Mouse (Mus musculus): ENCODE measurements around the gene Ptprt. TPM values are rescaled to one million over a fixed set of nuclear protein-coding genes. Genes with fewer than 3 reads are reported as not detected.
A peak's percentile ranks its signal among the peaks of the same experiment; 100 is the strongest.

The Ptprt gene
- polyA plus RNA-seq, 1 experiment from 2014 or later, result 0.45 TPM

DNA sequence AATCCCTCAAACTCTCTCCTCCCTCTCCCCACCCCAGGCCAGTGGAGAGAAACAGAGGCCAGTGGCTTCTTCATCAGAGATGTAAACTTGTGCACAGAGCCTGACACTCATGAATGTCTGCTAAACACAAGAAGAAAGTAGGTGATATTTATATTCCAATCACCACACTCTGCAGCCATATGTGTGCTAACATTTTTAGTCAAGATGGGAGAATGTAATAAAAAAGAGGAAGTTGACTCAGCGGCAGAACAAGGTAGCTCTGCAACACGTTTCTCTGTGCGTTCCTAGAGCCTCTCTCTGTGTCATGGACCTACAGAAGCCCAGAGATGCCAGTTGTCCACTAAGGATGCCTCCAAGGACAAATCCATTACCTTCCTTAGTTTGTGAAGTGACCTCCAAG lies 34.9 kb downstream of the Ptprt start:
- ATAC-seq (replicated peaks; ENCODE audit: extremely low read depth, insufficient read depth, low FRiP score), result no peak
- WGBS, result 81% methylated on average over 3 of the region's 3 CpGs
- no peaks in the 10 kb centered on the region for H3K9me3 ChIP-seq (replicated peaks; ENCODE audit: control insufficient read depth, low read length)
- no peaks in the 10 kb centered on the region for H3K27me3 ChIP-seq (ENCODE audit: control insufficient read depth, insufficient read depth, low read length)
- no peak overlapping the region for H3K27ac ChIP-seq (ENCODE audit: low read length)
- H3K9ac ChIP-seq (ENCODE audit: low read length), result no peak overlapping the region
- no peak overlapping the region for H3K4me2 ChIP-seq (ENCODE audit: low read depth, low read length)
- H3K4me3 ChIP-seq (ENCODE audit: low read length), result no peak overlapping the region
- H3K36me3 ChIP-seq (ENCODE audit: control insufficient read depth, insufficient read depth), result no peaks in the 10 kb centered on the region
- H3K4me1 ChIP-seq (ENCODE audit: control insufficient read depth, insufficient read depth, low read length), result no peaks in the 10 kb centered on the region

DNA sequence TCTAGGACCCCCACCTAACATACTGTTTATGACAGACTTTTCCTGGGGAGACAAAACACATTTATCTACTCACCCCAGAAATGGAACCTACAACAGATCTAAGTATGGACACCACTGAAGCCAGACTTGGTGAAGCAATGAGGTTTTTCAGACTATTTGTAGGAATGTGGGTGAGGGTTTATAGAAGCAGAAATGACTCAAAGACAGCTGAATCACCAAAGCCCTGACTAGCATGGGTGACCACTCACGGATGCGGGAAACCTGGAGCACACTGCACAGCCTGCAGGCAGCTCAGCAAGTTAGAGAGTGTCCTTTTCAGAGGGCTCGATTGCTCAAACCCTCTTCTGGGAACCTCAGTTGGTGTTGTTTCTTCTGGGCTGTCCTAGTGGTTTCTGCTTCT lies 36.2 kb downstream of the Ptprt start:
- H3K9me3 ChIP-seq (replicated peaks; ENCODE audit: control insufficient read depth, low read length), result no peaks in the 10 kb centered on the region
- no peaks in the 10 kb centered on the region for H3K4me1 ChIP-seq (ENCODE audit: control insufficient read depth, insufficient read depth, low read length)
- H3K4me3 ChIP-seq (ENCODE audit: low read length), result no peak overlapping the region
- no peak overlapping the region for H3K27ac ChIP-seq (ENCODE audit: low read length)
- no peaks in the 10 kb centered on the region for H3K36me3 ChIP-seq (ENCODE audit: control insufficient read depth, insufficient read depth)
- whole genome bisulfite sequencing, result 87% methylated on average over 3 of the region's 3 CpGs
- ATAC-seq (replicated peaks; ENCODE audit: extremely low read depth, insufficient read depth, low FRiP score), result no peak
- no peak overlapping the region for H3K9ac ChIP-seq (ENCODE audit: low read length)
- H3K27me3 ChIP-seq (ENCODE audit: control insufficient read depth, insufficient read depth, low read length), result no peaks in the 10 kb centered on the region
- H3K4me2 ChIP-seq (ENCODE audit: low read depth, low read length), result no peak overlapping the region

DNA sequence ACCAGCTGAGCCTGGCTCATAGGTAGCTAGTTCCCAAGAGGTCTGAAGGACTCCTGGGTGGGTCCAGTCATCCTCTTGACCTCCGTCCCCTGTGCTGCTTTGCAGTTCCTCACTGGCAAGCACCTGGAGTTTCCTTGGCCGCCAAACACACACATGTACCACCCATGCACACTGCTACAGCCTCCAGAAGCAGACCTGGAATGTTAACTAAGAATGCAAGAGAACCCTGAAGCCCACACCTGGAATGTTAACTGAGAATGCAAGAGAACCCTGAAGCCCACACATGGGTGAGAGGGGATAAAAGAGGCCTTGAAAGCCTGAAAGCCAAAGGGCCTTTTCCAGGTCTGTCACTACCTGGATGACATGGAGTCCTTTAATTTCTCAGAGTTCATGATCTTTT lies 46.7 kb downstream of the Ptprt start:
- Histone ChIP-seq H3K9me3 (replicated peaks; ENCODE audit: control insufficient read depth, low read length) (no peaks in the 10 kb centered on the region), H3K27ac (ENCODE audit: low read length) (no peak overlapping the region), H3K9ac (ENCODE audit: low read length) (no peak overlapping the region), H3K27me3 (ENCODE audit: control insufficient read depth, insufficient read depth, low read length) (no peaks in the 10 kb centered on the region), H3K36me3 (ENCODE audit: control insufficient read depth, insufficient read depth) (no peaks in the 10 kb centered on the region), H3K4me2 (ENCODE audit: low read depth, low read length) (no peak overlapping the region), H3K4me3 (ENCODE audit: low read length) (no peak overlapping the region), H3K4me1 (ENCODE audit: control insufficient read depth, insufficient read depth, low read length) (no peaks in the 10 kb centered on the region)
- 70% methylated on average over 2 of the region's 2 CpGs for WGBS
- ATAC-seq (replicated peaks; ENCODE audit: extremely low read depth, insufficient read depth, low FRiP score), result no peak

DNA sequence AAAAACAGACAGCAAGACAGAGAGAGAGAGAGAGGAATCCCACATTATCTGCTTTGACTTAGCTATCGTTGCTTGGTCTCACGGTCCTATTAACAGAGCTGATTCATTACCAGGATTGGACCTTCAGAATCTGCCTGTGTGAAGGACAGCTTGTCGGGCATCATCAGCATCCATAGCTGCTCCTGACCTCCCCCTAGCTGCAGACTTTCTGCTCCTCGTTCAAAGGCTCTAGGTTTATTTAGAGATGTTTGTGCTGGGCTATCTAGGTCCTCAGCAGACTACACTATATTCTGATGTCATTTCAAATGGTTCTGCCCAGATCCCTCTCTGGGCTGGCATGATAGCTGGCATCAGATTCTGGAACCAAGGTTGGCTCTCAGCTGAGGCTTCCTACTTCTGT lies 47.5 kb downstream of the Ptprt start:
- no peak for ATAC-seq (replicated peaks; ENCODE audit: extremely low read depth, insufficient read depth, low FRiP score)
- Histone ChIP-seq H3K4me2 (ENCODE audit: low read depth, low read length) (no peak overlapping the region), H3K36me3 (ENCODE audit: control insufficient read depth, insufficient read depth) (no peaks in the 10 kb centered on the region), H3K4me1 (ENCODE audit: control insufficient read depth, insufficient read depth, low read length) (no peaks in the 10 kb centered on the region), H3K9ac (ENCODE audit: low read length) (no peak overlapping the region), H3K27me3 (ENCODE audit: control insufficient read depth, insufficient read depth, low read length) (no peaks in the 10 kb centered on the region), H3K27ac (ENCODE audit: low read length) (no peak overlapping the region), H3K9me3 (replicated peaks; ENCODE audit: control insufficient read depth, low read length) (no peaks in the 10 kb centered on the region), H3K4me3 (ENCODE audit: low read length) (no peak overlapping the region)
- 61% methylated on average over 4 of the region's 4 CpGs for WGBS

DNA sequence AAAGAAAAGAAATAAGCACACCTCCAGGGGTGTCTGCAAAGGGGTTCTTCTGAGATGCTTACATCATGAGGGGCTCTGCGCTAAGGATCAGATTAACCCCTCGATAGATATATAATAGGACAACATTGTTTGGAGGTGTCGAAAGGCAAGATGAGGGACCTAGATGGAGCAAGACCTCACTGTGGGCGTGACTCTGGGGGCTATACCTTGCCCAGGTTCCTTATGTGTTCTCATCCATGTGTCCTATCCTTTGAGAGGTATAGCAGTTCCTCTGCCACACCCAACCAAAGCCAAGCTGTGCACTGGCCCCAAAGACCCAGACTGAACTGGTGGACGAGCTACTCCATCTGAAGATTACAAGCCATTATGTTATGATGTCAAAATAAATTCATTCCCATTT lies 58.2 kb downstream of the Ptprt start:
- H3K4me3 ChIP-seq (ENCODE audit: low read length), result no peak overlapping the region
- H3K27ac ChIP-seq (ENCODE audit: low read length), result no peak overlapping the region
- no peak for ATAC-seq (replicated peaks; ENCODE audit: extremely low read depth, insufficient read depth, low FRiP score)
- no peaks in the 10 kb centered on the region for H3K27me3 ChIP-seq (ENCODE audit: control insufficient read depth, insufficient read depth, low read length)
- no peaks in the 10 kb centered on the region for H3K36me3 ChIP-seq (ENCODE audit: control insufficient read depth, insufficient read depth)
- 82% methylated on average over 5 of the region's 5 CpGs for WGBS
- no peak overlapping the region for H3K9ac ChIP-seq (ENCODE audit: low read length)
- H3K4me2 ChIP-seq (ENCODE audit: low read depth, low read length), result no peak overlapping the region
- H3K4me1 ChIP-seq (ENCODE audit: control insufficient read depth, insufficient read depth, low read length), result no peaks in the 10 kb centered on the region
- no peaks in the 10 kb centered on the region for H3K9me3 ChIP-seq (replicated peaks; ENCODE audit: control insufficient read depth, low read length)

DNA sequence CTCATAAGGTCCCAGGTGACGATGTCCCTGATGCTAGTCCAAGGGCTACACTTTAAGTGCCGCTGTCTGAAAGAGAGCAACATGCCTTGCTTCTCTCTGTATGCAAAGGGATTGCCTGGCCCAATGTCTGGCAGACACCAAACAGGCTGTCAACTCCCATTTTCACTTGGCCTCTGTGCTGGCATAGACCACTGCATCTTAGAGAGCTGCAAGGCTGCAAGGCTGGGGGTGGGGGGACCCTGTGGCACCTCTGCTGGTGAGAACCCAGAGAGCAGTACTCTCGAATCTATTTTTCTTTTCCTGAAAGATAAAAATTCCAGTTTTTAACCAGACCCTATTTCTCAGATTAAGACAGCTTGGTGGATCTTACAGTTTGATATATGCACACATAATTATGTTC lies 69.6 kb downstream of the Ptprt start:
- Histone ChIP-seq H3K9ac (ENCODE audit: low read length) (no peak overlapping the region), H3K4me2 (ENCODE audit: low read depth, low read length) (no peak overlapping the region), H3K4me3 (ENCODE audit: low read length) (no peak overlapping the region), H3K27ac (ENCODE audit: low read length) (no peak overlapping the region), H3K4me1 (ENCODE audit: control insufficient read depth, insufficient read depth, low read length) (no peaks in the 10 kb centered on the region; the same call in 1 of the 2 replicates), H3K27me3 (ENCODE audit: control insufficient read depth, insufficient read depth, low read length) (no peaks in the 10 kb centered on the region), H3K36me3 (ENCODE audit: control insufficient read depth, insufficient read depth) (no peaks in the 10 kb centered on the region), H3K9me3 (replicated peaks; ENCODE audit: control insufficient read depth, low read length) (no peaks in the 10 kb centered on the region)
- WGBS, result 87% methylated on average over 3 of the region's 3 CpGs
- ATAC-seq (replicated peaks; ENCODE audit: extremely low read depth, insufficient read depth, low FRiP score), result no peak

DNA sequence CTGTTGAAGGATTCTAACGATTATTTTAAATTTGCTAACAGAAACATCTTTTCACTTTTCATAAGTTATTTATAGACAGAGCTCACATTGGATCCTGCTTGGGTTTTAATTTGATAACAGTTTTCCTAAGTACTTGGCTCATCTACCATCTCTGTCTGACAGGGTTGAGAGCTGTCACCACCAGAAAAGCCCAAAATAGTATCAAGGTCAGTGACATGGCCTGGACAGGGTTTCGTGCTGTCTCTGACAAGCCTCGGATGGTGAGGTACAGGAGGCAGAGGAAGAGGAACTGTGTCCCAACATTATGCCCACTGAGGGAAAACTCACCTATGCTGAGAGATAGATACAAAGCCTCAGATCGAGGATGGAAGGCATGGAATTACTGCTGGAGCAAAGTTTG lies 79.3 kb downstream of the Ptprt start:
- H3K9ac ChIP-seq (ENCODE audit: low read length), result peak overlapping the region; percentile 28; the same call in 1 of the 2 replicates
- no peaks in the 10 kb centered on the region for H3K36me3 ChIP-seq (ENCODE audit: control insufficient read depth, insufficient read depth)
- peak; percentile 91 for ATAC-seq (replicated peaks; ENCODE audit: extremely low read depth, insufficient read depth, low FRiP score)
- H3K27me3 ChIP-seq (ENCODE audit: control insufficient read depth, insufficient read depth, low read length), result no peaks in the 10 kb centered on the region
- H3K9me3 ChIP-seq (replicated peaks; ENCODE audit: control insufficient read depth, low read length), result no peaks in the 10 kb centered on the region
- WGBS, result 33% methylated on average over 4 of the region's 4 CpGs
- H3K4me3 ChIP-seq (ENCODE audit: low read length), result no peak overlapping the region
- peak overlapping the region; percentile 16; the same call in 1 of the 2 replicates for H3K4me2 ChIP-seq (ENCODE audit: low read depth, low read length)
- peaks cover 13% of the 10 kb centered on the region for H3K4me1 ChIP-seq (ENCODE audit: control insufficient read depth, insufficient read depth, low read length)
- peak overlapping the region; percentile 90 for H3K27ac ChIP-seq (ENCODE audit: low read length)

DNA sequence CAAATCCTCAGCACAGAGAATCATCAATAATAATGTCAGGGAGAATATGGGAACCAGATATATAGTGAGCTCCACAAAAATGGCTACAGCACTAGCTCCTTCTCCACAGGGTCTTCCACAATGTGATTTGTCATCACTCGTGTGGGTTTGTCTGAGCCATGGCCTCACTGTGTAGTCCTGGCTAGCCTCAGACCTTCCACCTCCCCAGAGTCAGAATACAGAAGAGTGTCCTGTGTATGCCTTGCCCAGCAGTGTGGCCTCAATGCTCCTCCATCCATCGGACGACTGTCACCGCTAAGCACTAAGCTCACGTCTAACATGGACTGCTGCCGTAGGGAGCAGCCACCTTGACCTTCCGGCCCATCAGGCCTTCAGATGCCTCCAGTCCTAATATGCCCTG lies 83.1 kb downstream of the Ptprt start:
- no peak for ATAC-seq (replicated peaks; ENCODE audit: extremely low read depth, insufficient read depth, low FRiP score)
- Histone ChIP-seq H3K4me2 (ENCODE audit: low read depth, low read length) (no peak overlapping the region), H3K9me3 (replicated peaks; ENCODE audit: control insufficient read depth, low read length) (no peaks in the 10 kb centered on the region), H3K9ac (ENCODE audit: low read length) (no peak overlapping the region), H3K27ac (ENCODE audit: low read length) (no peak overlapping the region), H3K4me1 (ENCODE audit: control insufficient read depth, insufficient read depth, low read length) (peaks cover 13% of the 10 kb centered on the region), H3K27me3 (ENCODE audit: control insufficient read depth, insufficient read depth, low read length) (no peaks in the 10 kb centered on the region), H3K4me3 (ENCODE audit: low read length) (no peak overlapping the region), H3K36me3 (ENCODE audit: control insufficient read depth, insufficient read depth) (no peaks in the 10 kb centered on the region)
- WGBS, result 92% methylated on average over 7 of the region's 7 CpGs

DNA sequence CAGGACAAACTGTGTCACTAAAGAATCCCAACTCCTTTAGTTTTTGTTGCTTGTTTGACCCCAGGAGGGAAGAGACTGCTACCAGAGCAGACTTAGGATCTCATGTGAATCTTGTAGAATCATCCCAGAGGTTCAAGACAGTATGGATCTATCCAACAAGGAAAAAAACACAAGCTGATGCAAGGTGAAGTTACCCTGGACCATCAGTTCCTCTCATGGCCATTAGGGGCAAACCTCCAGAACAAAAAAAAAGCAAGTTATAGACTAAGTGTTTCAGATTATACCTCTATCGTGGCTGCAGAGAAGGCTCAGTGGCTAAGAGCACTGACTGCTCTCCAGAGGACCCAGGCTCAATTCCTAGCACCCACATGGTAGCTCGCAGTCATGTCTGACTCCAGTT lies 88.1 kb downstream of the Ptprt start:
- Histone ChIP-seq H3K27ac (ENCODE audit: low read length) (no peak overlapping the region), H3K4me3 (ENCODE audit: low read length) (no peak overlapping the region), H3K9ac (ENCODE audit: low read length) (no peak overlapping the region), H3K36me3 (ENCODE audit: control insufficient read depth, insufficient read depth) (no peaks in the 10 kb centered on the region), H3K4me1 (ENCODE audit: control insufficient read depth, insufficient read depth, low read length) (no peaks in the 10 kb centered on the region), H3K27me3 (ENCODE audit: control insufficient read depth, insufficient read depth, low read length) (no peaks in the 10 kb centered on the region), H3K9me3 (replicated peaks; ENCODE audit: control insufficient read depth, low read length) (no peaks in the 10 kb centered on the region), H3K4me2 (ENCODE audit: low read depth, low read length) (no peak overlapping the region)
- ATAC-seq (replicated peaks; ENCODE audit: extremely low read depth, insufficient read depth, low FRiP score), result no peak
- WGBS, result 58% methylated on average over 2 of the region's 2 CpGs

DNA sequence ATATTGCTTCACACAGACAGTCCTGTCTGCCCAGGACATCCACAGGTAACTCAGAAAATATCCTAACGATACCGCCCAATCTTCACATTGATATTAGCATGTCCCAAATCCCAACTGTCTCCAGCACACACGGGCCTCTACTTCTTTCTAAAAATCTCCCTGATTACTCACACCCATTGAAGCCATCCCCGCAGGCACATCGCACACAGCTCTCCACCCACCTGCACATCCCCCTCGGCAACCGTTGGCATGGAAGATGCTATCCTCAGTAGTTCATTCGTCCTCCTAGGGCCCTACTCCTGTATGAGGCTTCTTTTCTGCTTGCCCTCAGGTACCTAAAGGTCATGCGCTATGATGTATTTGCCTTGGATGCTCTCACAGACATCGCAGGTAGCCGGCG lies 89.9 kb downstream of the Ptprt start:
- Histone ChIP-seq H3K4me1 (ENCODE audit: control insufficient read depth, insufficient read depth, low read length) (no peaks in the 10 kb centered on the region), H3K27ac (ENCODE audit: low read length) (no peak overlapping the region), H3K4me3 (ENCODE audit: low read length) (no peak overlapping the region), H3K36me3 (ENCODE audit: control insufficient read depth, insufficient read depth) (no peaks in the 10 kb centered on the region), H3K9me3 (replicated peaks; ENCODE audit: control insufficient read depth, low read length) (no peaks in the 10 kb centered on the region), H3K9ac (ENCODE audit: low read length) (no peak overlapping the region), H3K27me3 (ENCODE audit: control insufficient read depth, insufficient read depth, low read length) (no peaks in the 10 kb centered on the region), H3K4me2 (ENCODE audit: low read depth, low read length) (no peak overlapping the region)
- no peak for ATAC-seq (replicated peaks; ENCODE audit: extremely low read depth, insufficient read depth, low FRiP score)
- 85% methylated on average over 12 of the region's 12 CpGs for WGBS

Measured in heart, embryonic 16.5 days (tissue).